Mouse (Mus musculus) ES-Bruce4 (cell line): ENCODE measurements around the gene Rara. TPM values are rescaled to one million over a fixed set of nuclear protein-coding genes. Genes with fewer than 3 reads are reported as not detected.

Source experiments
- H3K27ac ChIP-seq: 2 replicates; pipeline ENCODE4 v1.5.1; 2012; ENCODE audit warnings: low read length, inconsistent platforms; ENCODE audit not compliant: insufficient read depth
- H3K27me3 ChIP-seq: 2 replicates; pipeline ENCODE4 v1.6.1; 2012; ENCODE audit warnings: mild to moderate bottlenecking, low read length, inconsistent platforms; ENCODE audit not compliant: control insufficient read depth, poor library complexity, insufficient read depth, severe bottlenecking
- H3K36me3 ChIP-seq: 2 replicates; pipeline ENCODE4 v1.6.1; 2012; ENCODE audit warnings: inconsistent platforms, mild to moderate bottlenecking, low read length, moderate library complexity; ENCODE audit not compliant: control insufficient read depth, poor library complexity, insufficient read depth, severe bottlenecking
- H3K4me1 ChIP-seq: one replicate; pipeline ENCODE4 v1.8.1; 2011; ENCODE audit warnings: low read length; ENCODE audit not compliant: control insufficient read depth, insufficient read depth
- H3K4me3 ChIP-seq: 2 replicates; pipeline ENCODE4 v1.5.1; 2011; ENCODE audit warnings: low read depth, mild to moderate bottlenecking, low read length
- H3K9ac ChIP-seq: 2 replicates; pipeline ENCODE4 v1.6.1; 2012; ENCODE audit warnings: low read depth, mild to moderate bottlenecking, inconsistent platforms; ENCODE audit not compliant: poor library complexity, severe bottlenecking
- H3K9me3 ChIP-seq: replicated peaks from 2 replicates; pipeline ENCODE4 v1.6.1; 2012; ENCODE audit warnings: mild to moderate bottlenecking, low read length, inconsistent platforms; ENCODE audit not compliant: control insufficient read depth, poor library complexity, insufficient read depth, severe bottlenecking
- CTCF ChIP-seq: IDR thresholded peaks from one replicate; pipeline ENCODE4 v1.8.1; 2011; ENCODE audit warnings: low read depth, low read length
- EP300 ChIP-seq: IDR thresholded peaks from 2 replicates; pipeline ENCODE4 v1.6.1; 2011; ENCODE audit warnings: low read depth, low read length; ENCODE audit not compliant: insufficient read depth
- POLR2A ChIP-seq: IDR thresholded peaks from one replicate; pipeline ENCODE4 v1.8.1; 2011; ENCODE audit warnings: low read length; ENCODE audit not compliant: insufficient read depth
- polyA plus RNA-seq: library from polyadenylated mRNA; stranded (reverse); fragments of >200 nt; gene quantifications from 2 replicates; pipeline ENCODE4 v1.2.4, GENCODE M21; 2011; ENCODE audit warnings: low read depth; ENCODE audit not compliant: missing spikeins, insufficient read depth, insufficient read length

Gene Rara
- polyA plus RNA-seq, 1 experiment, result 23.7 TPM

GRCm38 (mm10) chr11:98972801-98973360 is 45.3 kb downstream of the Rara start:
- no peak for TF ChIP-seq POLR2A
- no peak for TF ChIP-seq EP300
- peaks cover 44% of the 10 kb centered on the region for H3K36me3 ChIP-seq
- no peaks in the 10 kb centered on the region for H3K27me3 ChIP-seq

DNA sequence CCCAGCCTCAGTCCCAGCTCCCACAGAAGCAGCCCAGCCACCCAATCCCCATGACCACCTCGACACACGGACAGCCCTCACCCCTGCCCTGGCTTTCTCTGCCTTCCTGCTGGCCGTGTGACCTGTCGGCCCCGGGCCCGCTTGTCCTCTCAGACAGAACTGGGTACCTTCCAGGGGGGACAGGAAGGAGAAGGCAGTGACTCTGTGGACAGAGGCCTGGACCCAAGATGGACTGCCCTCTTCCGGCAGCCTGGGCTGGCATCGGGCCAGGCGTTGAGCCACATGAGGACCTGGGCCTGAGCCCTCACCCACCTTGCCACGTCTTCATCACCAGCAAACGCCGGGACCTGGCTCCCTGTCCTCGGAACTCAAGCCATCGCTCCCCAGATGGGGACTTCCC is 46.0 kb downstream of the Rara start:
- TF ChIP-seq CTCF, result no peak
- TF ChIP-seq EP300, result no peak
- TF ChIP-seq POLR2A, result no peak
- no peaks in the 10 kb centered on the region for H3K27me3 ChIP-seq
- no peak overlapping the region for H3K4me3 ChIP-seq
- H3K9me3 ChIP-seq, result no peaks in the 10 kb centered on the region
- H3K27ac ChIP-seq, result no peak overlapping the region
- peaks cover 6% of the 10 kb centered on the region for H3K4me1 ChIP-seq
- peaks cover 42% of the 10 kb centered on the region for H3K36me3 ChIP-seq
- no peak overlapping the region for H3K9ac ChIP-seq

More at GRCm38 (mm10) chr11:98972801-98973360, 45.3 kb downstream of the Rara start:
- Histone ChIP-seq H3K9ac (no peak overlapping the region), H3K4me3 (no peak overlapping the region), H3K9me3 (no peaks in the 10 kb centered on the region), H3K4me1 (peaks cover 7% of the 10 kb centered on the region), H3K27ac (no peak overlapping the region)

DNA sequence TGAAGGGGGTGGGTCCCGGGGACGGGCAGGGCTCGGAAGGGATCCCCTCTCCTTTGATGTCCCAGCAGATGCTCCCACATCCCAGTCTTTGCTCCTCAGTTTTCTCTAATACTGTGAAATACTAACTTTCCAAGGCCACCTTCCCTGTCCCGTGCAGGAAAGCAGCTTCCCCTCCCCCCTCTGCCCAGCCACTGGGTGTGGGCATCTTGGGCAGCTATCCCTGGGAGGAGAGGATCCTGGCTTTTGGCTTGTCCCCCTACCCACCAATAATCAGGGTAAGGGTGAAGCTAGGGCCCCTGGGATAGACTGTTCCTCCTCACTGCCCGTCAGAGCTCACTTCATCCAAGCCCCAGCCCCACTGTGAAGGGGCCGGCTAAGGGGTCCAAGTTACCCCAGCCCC is 46.6 kb downstream of the Rara start:
- Histone ChIP-seq H3K27ac (no peak overlapping the region), H3K36me3 (peaks cover 42% of the 10 kb centered on the region)
- no peak for TF ChIP-seq EP300
- TF ChIP-seq CTCF, result no peak
- no peak for TF ChIP-seq POLR2A

GRCm38 (mm10) chr11:98974871-98975719 is 47.5 kb downstream of the Rara start:
- no peaks in the 10 kb centered on the region for H3K9me3 ChIP-seq
- no peak overlapping the region for H3K4me3 ChIP-seq
- H3K36me3 ChIP-seq, result peaks cover 35% of the 10 kb centered on the region
- H3K4me1 ChIP-seq, result peaks cover 4% of the 10 kb centered on the region
- H3K9ac ChIP-seq, result no peak overlapping the region
- H3K27ac ChIP-seq, result no peak overlapping the region
- TF ChIP-seq CTCF (peak; percentile 80), EP300 (no peak)
- H3K27me3 ChIP-seq, result no peaks in the 10 kb centered on the region

More for the DNA sequence above, 46.6 kb downstream of the Rara start:
- Histone ChIP-seq H3K9ac (no peak overlapping the region), H3K27me3 (no peaks in the 10 kb centered on the region), H3K4me1 (peaks cover 4% of the 10 kb centered on the region), H3K4me3 (no peak overlapping the region), H3K9me3 (no peaks in the 10 kb centered on the region)

DNA sequence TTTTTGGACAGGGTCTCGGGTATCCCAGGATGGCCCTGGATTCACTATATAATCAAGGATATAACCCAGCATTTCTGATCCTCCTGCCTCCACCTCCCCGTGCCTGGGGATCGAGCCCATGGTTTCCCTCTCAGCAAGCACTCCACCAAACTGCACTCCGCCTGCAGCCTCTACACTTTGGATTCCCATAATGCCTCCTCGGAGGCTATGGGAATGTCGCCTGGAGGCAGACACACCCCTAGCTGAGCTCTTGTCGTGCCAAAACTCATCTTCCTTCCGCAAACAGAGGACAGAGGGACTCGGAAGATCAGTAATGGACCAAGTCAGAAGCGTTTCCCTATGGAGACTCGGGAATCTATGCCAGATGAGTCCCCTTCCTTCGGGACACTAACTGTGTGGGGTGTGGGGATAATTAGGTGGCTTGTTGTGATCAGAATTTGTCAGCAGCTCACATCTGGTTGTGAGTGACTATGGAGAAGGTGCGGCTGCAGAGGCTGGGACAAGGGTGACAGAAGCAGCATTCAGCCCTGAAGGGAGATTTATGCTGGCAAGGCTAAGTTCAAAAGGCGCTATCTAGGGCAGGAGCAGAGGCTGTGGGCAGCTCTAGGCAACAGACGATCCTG is 51.0 kb downstream of the Rara start:
- no peak for TF ChIP-seq POLR2A
- no peak for TF ChIP-seq EP300
- TF ChIP-seq CTCF, result no peak
- Histone ChIP-seq H3K4me3 (no peak overlapping the region), H3K9me3 (no peaks in the 10 kb centered on the region), H3K4me1 (peaks cover 5% of the 10 kb centered on the region), H3K27ac (no peak overlapping the region), H3K36me3 (peaks cover 6% of the 10 kb centered on the region), H3K9ac (no peak overlapping the region), H3K27me3 (no peaks in the 10 kb centered on the region)

GRCm38 (mm10) chr11:98979356-98979755 is 51.7 kb downstream of the Rara start:
- TF ChIP-seq POLR2A, result no peak
- TF ChIP-seq EP300, result no peak
- no peak for TF ChIP-seq CTCF
- H3K9me3 ChIP-seq, result no peaks in the 10 kb centered on the region

More at GRCm38 (mm10) chr11:98979356-98979755, 51.7 kb downstream of the Rara start:
- Histone ChIP-seq H3K9ac (no peak overlapping the region), H3K27me3 (no peaks in the 10 kb centered on the region), H3K4me3 (no peak overlapping the region), H3K36me3 (0 out of 2 replicates have a peak, but pooled peaks cover under 1% of the 10 kb centered on the region), H3K4me1 (peaks cover 5% of the 10 kb centered on the region), H3K27ac (no peak overlapping the region)
